Mouse (Mus musculus) cerebellum, postnatal 14 days (tissue): Measurements from ENCODE around the gene Ric3.

Experiments used
- DNase-seq, 2 experiments: peaks; one replicate each; pipeline ENCODE4 v3.0.0; 2021; ENCODE audit warnings: mixed read lengths in 2 of 2

The Ric3 gene

DNA sequence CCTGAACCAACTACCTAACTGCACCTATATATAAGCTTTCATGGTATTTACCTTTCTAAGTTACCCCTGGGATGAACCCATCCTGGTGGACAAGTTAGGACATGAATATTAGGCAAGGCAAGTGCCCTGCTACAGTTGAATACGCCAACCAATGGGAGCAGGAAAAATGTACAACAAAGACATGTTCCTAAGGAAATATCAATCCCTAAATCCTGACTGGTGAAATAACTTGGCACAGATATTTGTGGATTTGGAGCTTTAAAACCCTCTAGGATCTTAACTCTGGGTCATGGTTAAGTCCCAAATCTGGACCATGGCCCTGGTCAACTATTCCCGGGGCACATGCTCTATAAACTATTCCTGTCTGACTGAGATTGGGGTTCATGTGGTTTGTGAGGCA, 37.3 kb downstream of the Ric3 start:
- DNase-seq: no peak

DNA sequence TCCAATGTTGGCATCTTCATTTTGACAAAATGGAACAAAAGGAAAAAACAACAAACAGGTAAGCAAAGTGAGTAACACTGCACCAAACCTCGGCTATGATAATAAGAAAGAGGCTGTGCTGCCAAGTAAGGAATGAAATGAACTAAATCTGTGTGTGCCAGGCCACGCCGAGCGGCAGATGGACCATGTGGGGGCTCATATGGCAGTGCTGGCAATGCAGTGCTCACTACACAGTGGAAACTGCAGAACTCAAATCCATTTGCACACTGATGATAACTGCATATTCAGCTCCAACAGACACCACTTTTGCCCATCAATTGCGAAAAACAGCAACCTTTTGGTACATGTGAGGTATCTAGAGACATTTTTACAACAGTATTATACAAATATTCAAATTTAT, 43.7 kb downstream of the Ric3 start:
- DNase-seq: peak; percentile 86 to 94

DNA sequence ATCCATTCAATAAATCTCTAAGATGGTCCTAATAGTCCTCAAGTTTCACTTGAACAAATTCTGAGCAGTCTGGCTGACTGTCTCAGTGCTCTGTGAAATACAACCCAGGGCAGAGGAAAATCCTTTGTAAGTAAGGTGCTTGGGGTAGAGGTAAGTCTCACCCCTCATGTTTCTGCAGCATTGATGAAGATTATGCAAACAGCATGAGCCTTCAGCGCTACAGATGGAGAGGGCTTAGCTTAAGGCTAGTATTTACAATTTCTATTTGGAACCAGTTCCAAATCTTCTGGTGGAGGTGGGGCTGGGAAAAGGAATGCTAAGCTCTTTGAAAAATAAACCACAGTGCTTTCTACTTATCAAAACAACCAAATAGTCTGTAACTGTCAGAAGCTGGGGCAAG, 44.1 kb downstream of the Ric3 start:
- no peak for DNase-seq

DNA sequence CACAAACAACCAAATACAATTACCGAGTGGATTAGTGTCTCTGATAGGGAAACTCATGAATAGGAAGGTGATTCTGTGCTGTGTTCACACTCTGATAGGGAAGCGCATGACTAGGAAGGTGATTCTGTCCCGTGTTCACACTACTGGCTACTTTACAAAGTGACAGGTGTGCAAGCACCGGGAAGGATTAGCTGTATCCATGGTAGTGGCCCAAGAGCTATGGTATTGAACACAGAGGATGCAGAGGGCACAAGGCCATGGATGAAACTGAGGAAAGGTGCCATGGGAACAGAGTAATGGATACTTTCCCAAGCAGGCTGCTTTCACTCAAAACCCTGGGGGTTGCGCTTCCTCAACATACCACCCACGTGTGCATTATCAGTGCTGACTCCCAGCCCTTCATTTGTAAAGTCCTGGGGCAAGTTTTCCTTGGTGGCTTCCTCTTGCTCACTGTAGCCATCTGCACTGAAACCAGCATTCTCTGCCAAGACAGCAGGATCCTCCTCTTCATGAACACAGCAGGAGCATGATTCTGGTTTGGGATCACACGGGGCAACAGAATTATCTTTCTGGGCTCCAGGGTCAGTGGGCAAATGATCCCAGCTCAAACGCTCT, 44.9 kb downstream of the Ric3 start:
- peak; percentile 53 to 87 for DNase-seq

- no peak for DNase-seq
These were observed 51.1 kb downstream of the Ric3 start for GRCm38 (mm10) chr7:109032054-109032453.

DNA sequence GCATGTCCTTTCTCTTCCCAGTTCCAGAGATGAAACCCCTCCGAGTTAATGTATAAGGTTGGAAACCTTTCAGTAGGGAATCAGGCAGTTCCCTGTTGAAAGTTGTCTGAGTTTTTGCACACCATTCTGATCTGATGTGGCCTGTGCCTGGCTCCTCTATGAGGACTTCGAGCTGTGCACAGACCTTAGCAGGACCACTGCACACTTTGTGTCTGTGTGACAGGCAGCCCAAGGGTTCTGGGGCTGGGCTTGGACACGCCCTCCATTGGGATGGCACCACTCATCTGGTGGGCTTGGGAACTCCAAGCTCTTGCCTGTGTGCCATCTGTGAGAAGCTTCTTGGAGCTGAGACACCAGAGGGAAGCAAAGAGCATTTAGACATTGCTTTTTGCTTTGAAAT, 51.8 kb downstream of the Ric3 start:
- DNase-seq: no peak

GRCm38 (mm10) chr7:109029961-109030465, 53.1 kb downstream of the Ric3 start:
- DNase-seq: peak in 1 of 2 experiments; percentile 42

DNA sequence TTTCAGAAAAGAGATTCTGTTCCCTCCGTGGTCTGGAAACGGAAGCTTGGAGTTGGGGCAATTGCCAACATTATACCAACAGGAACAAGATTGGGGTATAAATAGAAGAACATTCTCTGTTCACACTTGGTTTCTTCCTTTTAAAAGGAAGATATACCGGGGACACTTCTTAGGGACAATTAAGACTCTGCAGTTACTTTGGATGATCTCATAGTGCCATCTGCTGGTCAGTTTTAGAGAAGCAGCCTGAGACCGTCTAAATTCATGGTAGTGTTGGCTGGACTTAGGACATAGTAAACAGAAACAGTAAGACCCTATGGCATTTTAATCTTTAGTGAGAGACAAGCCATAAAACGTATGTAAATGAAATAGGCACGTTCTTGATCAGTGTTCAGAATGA, 54.9 kb downstream of the Ric3 start:
- DNase-seq: peak; percentile 86

DNA sequence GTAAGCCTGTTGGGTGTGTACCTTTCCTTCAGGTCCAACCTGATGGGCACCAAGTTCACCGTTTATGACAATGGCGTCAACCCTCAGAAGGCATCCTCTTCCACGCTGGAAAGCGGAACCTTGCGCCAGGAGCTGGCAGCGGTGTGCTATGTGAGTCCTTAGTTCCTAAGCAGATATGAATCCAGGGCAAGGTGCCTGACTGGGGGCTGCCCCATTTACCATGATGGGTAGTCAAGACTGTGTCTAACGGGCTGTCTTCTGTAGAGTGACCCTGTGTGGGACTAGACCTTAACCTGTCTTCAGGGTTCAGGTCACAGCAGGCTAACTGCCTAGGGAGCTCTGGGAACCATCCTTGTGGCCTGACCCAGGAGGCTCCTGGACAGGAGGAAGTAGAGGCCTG, 55.4 kb downstream of the Ric3 start:
- no peak for DNase-seq

GRCm38 (mm10) chr7:109026976-109027375, 56.2 kb downstream of the Ric3 start:
- no peak for DNase-seq

- DNase-seq: no peak
These were observed 57.4 kb downstream of the Ric3 start for GRCm38 (mm10) chr7:109025743-109026142.

DNA sequence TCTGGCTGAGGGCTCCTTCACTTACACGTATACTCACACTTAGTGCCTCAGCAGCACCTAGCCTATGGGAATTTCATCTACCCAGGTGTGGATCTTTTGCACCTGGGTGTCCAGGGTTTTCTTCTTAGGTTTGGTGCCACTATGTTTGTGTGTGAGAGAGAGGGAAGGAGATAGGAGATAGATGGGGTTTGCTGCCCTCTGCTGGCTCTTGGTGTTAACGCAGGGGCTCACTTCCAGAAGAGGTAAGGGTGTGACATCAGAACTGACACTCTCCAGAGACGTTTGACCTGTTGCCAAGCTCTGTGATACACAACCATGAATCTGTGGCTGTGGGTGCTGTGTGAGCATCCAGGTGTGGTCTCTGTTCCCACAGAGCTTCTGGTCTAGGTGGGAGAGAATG, 61.7 kb downstream of the Ric3 start:
- DNase-seq: peak; percentile 88 to 93

- no peak for DNase-seq
These were observed 63.9 kb downstream of the Ric3 start for GRCm38 (mm10) chr7:109019243-109019642.

DNA sequence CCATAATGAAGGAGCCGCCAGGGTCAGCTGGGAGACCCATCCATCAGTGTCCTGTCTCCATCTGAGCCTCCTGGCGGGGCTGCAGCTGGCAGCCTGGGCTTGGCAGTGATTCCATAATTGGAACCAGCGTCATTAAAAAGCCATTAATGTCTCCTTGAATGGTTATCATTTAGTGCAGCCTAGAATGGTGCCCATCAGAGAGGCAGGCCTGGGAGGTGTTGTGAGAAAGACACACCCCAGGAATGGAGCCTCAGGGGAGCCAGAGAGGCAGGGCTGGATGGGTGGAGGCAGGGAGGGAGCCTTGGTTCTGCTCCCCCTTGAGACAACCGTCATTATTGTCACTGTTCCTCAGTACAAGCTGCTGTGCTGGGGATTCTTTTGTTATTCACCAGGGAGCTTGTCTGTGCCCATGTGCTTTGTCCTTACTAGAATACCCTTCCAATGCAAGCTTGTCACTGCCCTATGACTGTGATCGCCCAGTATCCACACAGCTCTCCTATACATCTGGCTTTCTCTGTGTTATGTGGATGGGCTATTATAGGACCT, 66.7 kb downstream of the Ric3 start:
- DNase-seq: peak in 1 of 2 experiments; percentile 32

GRCm38 (mm10) chr7:109014851-109015250, 68.3 kb downstream of the Ric3 start:
- DNase-seq: no peak

DNA sequence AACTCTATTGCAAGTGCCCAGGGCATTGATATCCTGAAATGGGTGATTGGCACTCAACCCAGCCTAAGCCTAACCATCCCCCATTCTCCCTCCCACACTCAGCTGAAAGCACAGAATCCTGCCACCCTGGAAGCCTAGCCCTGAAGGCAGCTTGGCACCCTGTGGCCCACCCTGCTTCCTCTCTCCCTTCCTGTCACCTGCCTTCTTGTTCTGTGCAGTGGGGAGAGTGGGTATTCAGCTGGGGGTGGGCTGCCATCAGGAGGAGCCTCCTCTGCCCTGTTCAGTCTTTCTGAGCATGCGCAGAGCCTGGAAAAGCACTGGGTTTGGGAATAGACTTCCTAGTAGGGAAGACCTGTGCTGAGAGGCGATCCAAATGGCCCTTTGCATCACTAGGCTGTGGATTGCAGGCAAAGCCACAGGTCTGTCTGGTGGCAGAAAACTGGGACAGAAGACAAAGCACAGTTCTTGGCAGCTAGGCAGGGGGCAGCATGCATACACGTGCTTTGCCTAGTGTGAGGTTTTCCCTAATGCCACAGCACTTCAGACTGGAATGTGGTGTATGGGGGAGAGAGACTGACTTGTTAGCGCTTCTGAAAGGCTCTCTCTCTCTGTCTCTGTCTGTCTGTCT, 70.0 kb downstream of the Ric3 start:
- DNase-seq: peak in 1 of 2 experiments; percentile 20

- peak in 1 of 2 experiments; percentile 14 for DNase-seq
These were observed 70.6 kb downstream of the Ric3 start for GRCm38 (mm10) chr7:109012575-109012974.

DNA sequence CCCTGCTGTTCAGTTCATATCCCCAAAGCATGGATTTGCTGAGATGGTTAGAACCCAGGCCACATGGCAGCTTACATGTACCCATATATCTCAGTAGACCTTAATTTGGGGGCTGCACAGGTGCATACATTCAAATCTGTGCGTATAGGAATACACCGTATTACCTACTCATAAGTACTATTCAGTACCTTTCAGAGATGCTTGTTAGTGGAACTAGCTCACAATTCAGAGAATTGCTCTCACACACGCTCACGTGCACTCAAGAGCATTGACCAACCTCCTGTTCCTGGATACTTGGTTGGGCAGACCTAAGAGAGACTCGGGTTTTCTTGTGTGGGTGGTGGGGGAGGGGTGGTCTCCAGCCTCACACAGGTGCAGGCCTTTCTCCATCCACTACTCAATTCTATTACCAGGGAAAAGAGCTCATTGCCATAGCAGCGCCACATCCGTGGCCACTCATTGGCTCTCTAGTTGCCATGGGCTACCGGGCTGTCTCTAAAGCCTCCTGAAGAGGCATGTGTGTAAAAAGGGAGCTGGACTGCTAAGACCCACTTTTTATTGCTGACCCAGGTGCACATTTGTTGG, 71.4 kb downstream of the Ric3 start:
- peak; percentile 59 to 72 for DNase-seq

DNA sequence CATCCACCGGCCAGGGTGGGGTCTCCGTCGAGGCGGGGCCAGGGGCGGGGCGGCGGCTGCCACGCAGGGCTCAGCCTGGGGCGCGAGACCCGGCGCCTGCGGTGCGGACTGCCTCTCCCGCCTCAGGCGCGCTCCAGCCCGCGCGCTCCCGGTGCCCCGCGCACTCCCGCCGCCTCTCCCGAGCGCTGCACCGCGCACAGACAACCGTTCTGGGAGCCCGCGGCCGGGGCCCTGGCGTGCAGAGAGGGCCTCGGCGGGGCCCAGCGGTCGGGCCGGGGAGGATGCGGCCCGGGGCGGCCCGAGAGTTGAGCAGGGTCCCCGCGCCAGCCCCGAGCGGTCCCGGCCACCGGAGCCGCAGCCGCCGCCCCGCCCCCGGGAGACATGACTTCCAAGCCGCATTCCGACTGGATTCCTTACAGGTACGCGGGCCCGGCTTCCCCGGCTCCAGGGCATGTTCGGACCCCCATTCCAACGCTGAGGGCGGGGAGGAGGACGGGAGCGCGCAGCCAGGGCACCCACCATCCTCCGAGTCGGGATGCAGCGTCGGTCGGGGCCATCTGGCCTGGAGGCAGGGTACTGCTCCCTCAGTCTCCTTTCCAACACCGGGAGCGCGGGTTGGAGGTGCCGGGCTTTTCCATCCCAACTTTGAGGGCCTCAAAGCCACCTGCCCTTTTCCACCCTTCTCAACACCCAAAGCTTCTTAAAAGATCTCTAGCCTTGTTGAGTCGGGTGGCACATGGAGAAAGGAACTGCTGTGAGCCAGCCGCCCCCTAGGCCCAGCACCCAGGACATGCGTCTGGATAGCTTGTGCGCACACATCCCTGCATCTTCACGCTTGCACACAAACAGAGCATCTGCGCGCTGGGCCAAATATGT, 72.2 kb downstream of the Ric3 start:
- peak; percentile 69 to 79 for DNase-seq

DNA sequence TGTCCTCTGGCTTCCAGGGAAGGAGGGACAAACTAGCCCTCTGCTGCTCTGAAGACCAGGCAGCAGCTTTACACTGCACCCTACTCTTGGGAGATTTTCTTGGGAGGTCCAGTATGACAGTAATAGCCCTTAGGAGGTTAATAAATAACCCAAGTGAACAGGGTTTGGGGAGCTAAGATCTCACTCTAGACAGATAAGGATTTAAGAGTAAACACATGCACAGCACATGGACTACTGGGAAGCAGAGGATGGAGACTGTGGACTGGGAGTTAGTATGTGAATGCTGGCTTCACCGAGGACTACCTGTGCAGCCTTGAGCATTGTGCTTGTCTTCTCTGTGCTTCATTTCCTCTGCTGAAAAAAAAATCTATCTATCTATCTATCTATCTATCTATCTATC, 73.9 kb downstream of the Ric3 start:
- DNase-seq: no peak

DNA sequence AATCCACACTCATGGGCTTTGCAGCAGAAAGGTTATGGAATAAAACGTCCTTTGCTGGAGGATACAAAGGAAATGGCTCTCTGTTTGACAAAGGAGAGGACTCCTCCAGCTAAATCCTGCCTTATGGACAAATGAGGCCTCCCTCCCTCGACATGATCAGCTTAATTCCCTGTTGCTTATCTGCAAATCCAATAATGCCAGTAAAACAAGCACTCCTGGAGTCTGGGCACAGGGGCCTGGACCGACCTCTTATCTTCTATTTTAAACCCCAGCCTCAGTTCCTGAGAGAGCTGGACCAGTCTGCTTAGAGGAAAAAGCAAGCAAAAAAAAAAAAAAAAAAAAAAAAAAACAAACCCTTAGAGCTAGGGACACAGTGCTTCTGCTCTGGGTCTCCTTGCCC, 79.5 kb downstream of the Ric3 start:
- no peak for DNase-seq

DNA sequence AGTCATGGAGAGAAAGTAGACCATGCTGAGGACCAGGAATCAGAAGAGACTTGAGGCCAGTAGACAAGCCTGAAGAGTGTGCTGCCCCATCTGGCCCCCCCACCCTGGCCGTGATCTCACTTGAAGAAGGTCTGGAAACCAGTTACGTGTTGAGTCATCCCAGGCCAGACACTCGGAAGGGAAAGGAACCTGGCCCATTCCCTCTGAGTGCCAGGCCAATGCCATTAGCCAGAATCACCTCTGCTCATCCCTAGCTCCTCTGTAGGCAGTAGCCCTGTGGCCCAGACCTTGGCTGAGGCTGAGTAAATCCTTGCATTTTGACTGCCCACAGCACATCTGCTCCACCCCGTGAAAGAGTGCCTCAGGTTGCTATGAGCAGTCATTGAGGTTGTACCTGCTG, 81.2 kb downstream of the Ric3 start:
- no peak for DNase-seq
